Mouse (Mus musculus): ENCODE measurements around the gene Spata32. TPM values are rescaled to one million over a fixed set of nuclear protein-coding genes. Genes with fewer than 3 reads are reported as not detected.

The Spata32 gene
- total RNA-seq, 2 experiments from 2014 or later: not detected

DNA sequence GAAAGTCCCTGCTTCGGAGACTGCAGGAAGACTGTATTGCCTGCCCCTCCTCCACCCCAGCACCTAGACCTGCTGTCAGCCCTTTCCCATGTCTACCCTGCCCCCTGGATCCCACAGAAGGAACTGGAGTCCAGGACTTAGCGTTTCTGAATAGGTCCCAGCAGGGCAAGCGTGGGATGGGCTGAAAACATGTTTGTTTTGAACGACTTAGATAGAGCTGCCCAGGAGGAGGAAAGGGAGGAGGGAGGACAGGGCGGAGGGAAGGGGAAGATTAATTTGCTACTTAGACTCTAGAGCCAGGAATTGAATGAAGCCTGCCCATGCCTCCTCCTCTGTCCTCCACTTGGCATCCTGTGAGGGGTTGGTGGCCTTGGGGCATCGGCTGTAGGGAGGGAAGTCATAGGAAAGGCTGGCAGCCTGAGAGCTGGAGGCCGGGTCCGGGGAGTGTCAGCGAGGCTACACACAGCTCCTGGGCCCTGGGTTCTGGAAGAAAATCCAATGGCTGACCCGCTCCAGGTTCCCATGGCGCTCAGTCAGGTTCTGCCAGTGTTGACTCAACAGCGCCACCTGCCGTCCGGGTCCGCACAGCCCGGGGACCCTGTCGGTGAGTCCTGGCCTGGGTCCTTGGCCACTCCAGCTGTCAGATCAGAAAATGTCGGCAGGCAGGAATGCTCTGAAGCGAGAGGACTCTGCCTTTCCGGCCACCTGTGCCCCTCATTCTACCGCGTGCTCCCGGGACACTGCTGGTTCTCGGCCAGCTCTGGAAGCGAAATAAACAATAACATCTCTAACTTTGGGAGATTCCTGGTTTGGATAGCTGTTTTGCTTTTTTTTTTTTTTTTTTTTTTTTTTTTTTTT, 59.4 kb downstream of the Spata32 start:
- intact Hi-C loops (cut with DNase I): loop anchor here (1.0 to 2.0 kb wide), 2 partner anchors 42 to 57 kb away; partner anchors contain the start of gene Hexim1

More for the DNA sequence above, 59.4 kb downstream of the Spata32 start:
- DNase-seq: peak; percentile 97 to 99

Other genes starting within 250 kb of the Spata32 start
- 10 to 100 TPM; 44.6 to 47.2 TPM for gene Nmt1, start 190.2 kb downstream of the Spata32 start, total RNA-seq (2021)
- 10 to 100 TPM; 16.2 to 19.8 TPM for gene Dcakd, start 190.1 kb downstream of the Spata32 start, total RNA-seq (2021)
- gene Plcd3, start 116.8 kb downstream of the Spata32 start, total RNA-seq (2021): 1 to 10 TPM; 3.8 to 4.0 TPM
- 10 to 100 TPM; 26.8 to 31.1 TPM for gene Acbd4, start 116.8 kb downstream of the Spata32 start, total RNA-seq (2021)
- 10 to 100 TPM; 14.7 to 17.0 TPM for gene Hexim1, start 102.2 kb downstream of the Spata32 start, total RNA-seq (2021)
- gene Hexim2, start 86.0 kb downstream of the Spata32 start, total RNA-seq (2021): 1 to 10 TPM; 2.1 to 2.9 TPM
- gene Fmnl1, start 47.3 kb downstream of the Spata32 start, total RNA-seq (2021): 1 to 10 TPM; 3.6 to 5.6 TPM
- not detected for gene 1700023F06Rik, start 9.9 kb downstream of the Spata32 start, total RNA-seq (2021)
- 1 to 10 TPM; 1.9 to 2.6 TPM for gene Map3k14, start 49.0 kb upstream of the Spata32 start, total RNA-seq (2021)
- 1 to 10 TPM; 4.6 to 4.8 TPM for gene Arhgap27, start 145.3 kb upstream of the Spata32 start, total RNA-seq (2021)
- 10 to 100 TPM; 10.6 to 11.8 TPM for gene Plekhm1, start 194.3 kb upstream of the Spata32 start, total RNA-seq (2021)